Mouse (Mus musculus) limb, embryonic 10.5 days (tissue): ENCODE data around the gene Gdf7. TPM values are rescaled to one million over a fixed set of nuclear protein-coding genes. Genes with fewer than 3 reads are reported as not detected.

Experiments
- DNase-seq: peaks from one replicate; pipeline ENCODE4 v3.0.0-alpha.2; 2017; ENCODE audit warnings: low spot score
- H3K27ac ChIP-seq: fragments of 300-500 bp; sonication (generic); 2 replicates; pipeline ENCODE4 v1.5.1; 2016; ENCODE audit warnings: mild to moderate bottlenecking
- H3K27me3 ChIP-seq: fragments of 300-500 bp; sonication (generic); 2 replicates; pipeline ENCODE4 v1.6.1; 2016; ENCODE audit warnings: low read depth, mild to moderate bottlenecking; ENCODE audit not compliant: poor library complexity, severe bottlenecking
- H3K36me3 ChIP-seq: fragments of 300-500 bp; sonication (generic); 2 replicates; pipeline ENCODE4 v1.6.1; 2016; ENCODE audit warnings: mild to moderate bottlenecking, moderate library complexity
- H3K4me1 ChIP-seq: fragments of 300-500 bp; sonication (generic); 2 replicates; pipeline ENCODE4 v1.6.1; 2016
- H3K4me3 ChIP-seq: fragments of 300-500 bp; sonication (generic); 2 replicates; pipeline ENCODE4 v1.5.1; 2016; ENCODE audit warnings: mild to moderate bottlenecking, moderate library complexity
- H3K9me3 ChIP-seq: fragments of 300-500 bp; sonication (generic); replicated peaks from 2 replicates; pipeline ENCODE4 v1.6.1; 2016; ENCODE audit warnings: mild to moderate bottlenecking
- WGBS: fragments of 180-500 bp; shearing (Covaris S2); methylation state at CpG from one replicate; pipeline ENCODE4 v1.1.7; 2016; 5-methylcytosine and 5-hydroxymethylcytosine counted together
- polyA plus RNA-seq: library from polyadenylated mRNA; unstranded; fragments of >200 nt; fragmentation: Nextera tagmentation; extraction: Ambion mirVana; gene quantifications from 2 replicates; pipeline ENCODE4 v1.2.1, GENCODE M21; 2016

Gene Gdf7
- polyA plus RNA-seq, 1 experiment from 2014 or later, result 0.13 TPM

DNA sequence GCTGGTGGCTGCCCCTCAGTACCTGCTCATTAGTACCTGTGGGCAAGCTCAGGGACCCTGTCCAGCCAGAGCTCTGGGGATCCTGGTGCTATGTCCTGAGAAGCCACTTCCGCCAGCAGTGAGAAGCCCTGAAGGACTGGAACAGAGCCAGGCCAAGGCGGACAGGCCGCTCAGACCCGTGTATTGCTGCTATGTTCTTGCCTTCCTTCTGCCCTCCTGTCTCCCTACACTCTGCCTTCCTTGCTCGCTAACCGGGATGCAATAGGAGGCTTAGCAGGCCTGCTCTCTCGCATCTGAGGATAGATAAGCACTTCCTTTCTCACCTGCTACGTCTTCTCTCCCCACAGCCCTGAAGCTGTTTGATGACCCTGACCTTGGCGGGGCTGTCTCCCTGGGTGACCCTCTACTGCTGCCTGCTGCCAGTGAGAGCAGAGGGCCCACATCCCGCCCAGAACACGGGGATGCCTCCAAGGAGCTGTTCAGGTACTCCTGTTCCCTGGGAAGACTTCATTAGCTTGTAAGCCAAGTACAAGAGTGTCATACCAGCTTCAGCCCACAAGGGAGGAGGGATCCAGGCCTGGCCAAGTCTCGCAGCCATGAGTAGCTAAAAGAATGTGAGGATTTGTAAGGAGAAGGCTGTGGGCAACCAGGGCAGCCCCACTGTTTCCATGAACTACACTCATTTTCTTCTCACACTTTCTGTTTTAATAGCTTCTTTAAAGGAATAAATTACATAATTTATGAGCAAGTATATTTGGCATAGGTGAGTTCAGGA, 35.7 kb upstream of the Gdf7 start:
- DNase-seq, result no peak
- no peak overlapping the region for H3K27ac ChIP-seq
- no peak overlapping the region for H3K4me3 ChIP-seq
- no peaks in the 10 kb centered on the region for H3K27me3 ChIP-seq
- 83% methylated on average over 12 of the region's 12 CpGs for WGBS
- H3K36me3 ChIP-seq, result peaks cover 61% of the 10 kb centered on the region
- H3K4me1 ChIP-seq, result peaks cover 20% of the 10 kb centered on the region
- H3K9me3 ChIP-seq, result no peaks in the 10 kb centered on the region

DNA sequence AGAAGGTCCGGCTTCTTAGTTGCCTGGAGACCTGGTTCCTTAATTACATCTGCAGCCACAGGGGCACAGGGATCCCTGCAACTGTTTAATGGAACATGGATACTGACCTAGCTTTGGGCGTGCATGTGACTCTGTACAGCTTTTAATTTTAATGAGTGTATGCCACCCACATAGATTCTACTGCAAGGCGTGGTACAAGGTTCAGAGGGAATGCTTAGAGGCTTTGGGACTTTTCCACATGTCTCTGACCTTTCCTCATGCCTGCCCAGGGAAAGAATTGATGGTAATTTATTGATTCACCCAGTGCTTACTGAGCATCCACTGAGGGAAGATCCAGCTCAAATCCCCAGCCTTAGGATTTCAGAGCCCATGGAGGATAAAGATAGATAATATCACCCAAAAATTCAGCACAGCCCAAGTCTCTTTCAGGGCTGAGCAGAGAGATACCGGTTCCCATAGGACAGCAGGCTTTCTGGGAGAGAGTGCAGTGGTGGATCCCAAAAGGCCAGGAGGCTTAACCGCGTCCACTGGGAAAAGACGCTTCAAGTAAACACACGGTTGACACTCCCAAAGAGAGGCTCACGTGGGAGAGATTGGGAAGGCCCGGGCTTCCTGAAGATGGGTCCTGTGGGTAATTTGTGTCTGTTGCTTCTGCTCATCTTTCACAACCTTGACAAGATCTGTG, 35.0 kb upstream of the Gdf7 start:
- WGBS, result 86% methylated on average over 10 of the region's 10 CpGs
- peaks cover 24% of the 10 kb centered on the region for H3K4me1 ChIP-seq
- H3K36me3 ChIP-seq, result peaks cover 60% of the 10 kb centered on the region
- H3K27me3 ChIP-seq, result no peaks in the 10 kb centered on the region
- no peak overlapping the region for H3K4me3 ChIP-seq
- no peaks in the 10 kb centered on the region for H3K9me3 ChIP-seq
- H3K27ac ChIP-seq, result no peak overlapping the region
- no peak for DNase-seq

DNA sequence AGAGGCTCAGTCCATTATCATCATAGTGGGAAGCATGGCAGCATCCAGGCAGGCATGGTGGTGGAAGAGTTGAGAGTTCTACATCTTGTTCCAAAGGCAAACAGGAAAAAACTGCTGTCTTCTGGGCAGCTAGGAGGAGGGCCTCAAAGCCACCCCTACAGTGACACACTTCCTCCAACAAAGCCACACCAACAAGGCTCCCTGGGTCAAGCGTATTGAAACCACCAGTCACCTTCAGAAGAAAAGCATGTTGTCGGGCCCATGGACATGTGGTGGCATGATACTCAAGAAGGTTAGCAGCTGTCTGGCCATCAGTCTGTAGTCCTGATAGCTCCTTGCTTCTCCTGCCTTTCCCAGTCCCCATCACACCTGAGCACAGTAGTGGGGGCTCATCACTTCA, 33.7 kb upstream of the Gdf7 start:
- H3K9me3 ChIP-seq, result no peaks in the 10 kb centered on the region
- H3K4me3 ChIP-seq, result no peak overlapping the region
- no peaks in the 10 kb centered on the region for H3K27me3 ChIP-seq
- WGBS, result 95% methylated on average over 2 of the region's 2 CpGs
- no peak for DNase-seq
- peaks cover 62% of the 10 kb centered on the region for H3K36me3 ChIP-seq
- no peak overlapping the region for H3K27ac ChIP-seq
- peaks cover 24% of the 10 kb centered on the region for H3K4me1 ChIP-seq

DNA sequence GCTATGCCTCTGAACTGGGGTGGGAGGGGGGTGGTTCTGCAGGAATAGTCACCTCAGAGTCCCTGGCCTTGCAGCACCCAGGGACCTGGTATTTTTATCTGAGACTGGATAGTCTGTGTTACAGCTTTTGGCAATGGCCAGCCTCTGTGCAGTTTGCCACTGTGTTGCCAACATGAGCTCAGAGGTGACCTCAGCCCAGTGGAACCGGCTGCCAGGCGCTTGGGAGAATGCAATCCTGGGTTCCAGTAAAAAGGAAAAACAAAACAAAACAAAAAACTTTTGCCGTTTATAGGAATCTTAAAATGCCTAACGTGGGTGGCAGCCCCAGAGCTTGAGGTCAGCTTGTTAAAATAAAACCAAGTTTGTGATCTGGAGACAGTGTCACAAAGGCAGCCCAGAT, 32.5 kb upstream of the Gdf7 start:
- peaks cover 63% of the 10 kb centered on the region for H3K36me3 ChIP-seq
- H3K4me3 ChIP-seq, result no peak overlapping the region
- H3K27me3 ChIP-seq, result no peaks in the 10 kb centered on the region
- 96% methylated on average over 4 of the region's 4 CpGs for WGBS
- H3K27ac ChIP-seq, result no peak overlapping the region
- H3K4me1 ChIP-seq, result peaks cover 13% of the 10 kb centered on the region
- H3K9me3 ChIP-seq, result no peaks in the 10 kb centered on the region
- no peak for DNase-seq

DNA sequence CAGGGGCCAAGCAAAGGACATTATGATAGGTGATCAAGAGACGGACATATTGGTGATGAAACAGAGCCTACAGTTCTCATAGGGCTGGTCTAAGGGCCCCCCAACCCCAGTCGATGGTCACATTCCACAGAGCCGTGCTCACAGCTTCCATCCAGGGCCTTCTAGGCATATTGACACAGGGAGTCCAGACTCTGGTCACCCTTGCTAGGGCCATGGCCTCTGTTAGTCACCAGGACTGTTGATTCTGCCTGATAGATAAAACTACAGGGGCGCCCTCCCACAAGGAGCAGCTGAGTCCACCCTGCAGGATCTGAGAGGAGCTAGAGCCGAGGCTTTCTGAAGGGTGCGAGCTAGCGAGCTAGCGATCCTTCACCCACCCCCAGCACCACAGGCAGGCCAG, 31.9 kb upstream of the Gdf7 start:
- Histone ChIP-seq H3K27me3 (no peaks in the 10 kb centered on the region), H3K36me3 (peaks cover 64% of the 10 kb centered on the region), H3K27ac (no peak overlapping the region), H3K4me3 (no peak overlapping the region), H3K4me1 (0 out of 2 replicates have a peak, but pooled peaks cover 6% of the 10 kb centered on the region), H3K9me3 (no peaks in the 10 kb centered on the region)
- DNase-seq, result no peak
- whole genome bisulfite sequencing, result 90% methylated on average over 8 of the region's 8 CpGs

DNA sequence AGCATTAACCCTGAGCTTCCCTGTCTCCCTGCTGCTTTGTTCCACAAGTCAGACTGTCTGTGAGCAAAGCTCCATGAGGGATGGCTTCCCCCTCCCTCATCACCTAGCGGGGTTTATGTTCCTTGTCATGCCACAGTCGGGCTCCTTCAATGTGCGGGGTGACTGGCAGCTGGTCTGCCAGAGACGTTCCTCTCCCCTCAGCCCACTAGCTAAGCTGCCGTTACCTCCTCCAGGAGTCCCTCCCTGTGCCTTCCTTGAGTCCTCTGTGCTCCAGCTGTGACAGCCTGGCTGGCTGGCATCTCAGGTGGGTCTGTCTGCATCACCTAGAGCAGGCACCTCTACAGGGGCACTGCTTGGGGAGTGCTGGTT, 30.4 kb upstream of the Gdf7 start:
- H3K27ac ChIP-seq, result 0 out of 2 replicates have a peak overlapping the region, but pooled peaks have one; percentile 14
- peaks cover 55% of the 10 kb centered on the region for H3K36me3 ChIP-seq
- WGBS, result 73% methylated on average over 5 of the region's 5 CpGs
- no peaks in the 10 kb centered on the region for H3K9me3 ChIP-seq
- no peaks in the 10 kb centered on the region for H3K27me3 ChIP-seq
- peaks cover 7% of the 10 kb centered on the region; the same call in 1 of the 2 replicates for H3K4me1 ChIP-seq
- no peak for DNase-seq
- no peak overlapping the region for H3K4me3 ChIP-seq

DNA sequence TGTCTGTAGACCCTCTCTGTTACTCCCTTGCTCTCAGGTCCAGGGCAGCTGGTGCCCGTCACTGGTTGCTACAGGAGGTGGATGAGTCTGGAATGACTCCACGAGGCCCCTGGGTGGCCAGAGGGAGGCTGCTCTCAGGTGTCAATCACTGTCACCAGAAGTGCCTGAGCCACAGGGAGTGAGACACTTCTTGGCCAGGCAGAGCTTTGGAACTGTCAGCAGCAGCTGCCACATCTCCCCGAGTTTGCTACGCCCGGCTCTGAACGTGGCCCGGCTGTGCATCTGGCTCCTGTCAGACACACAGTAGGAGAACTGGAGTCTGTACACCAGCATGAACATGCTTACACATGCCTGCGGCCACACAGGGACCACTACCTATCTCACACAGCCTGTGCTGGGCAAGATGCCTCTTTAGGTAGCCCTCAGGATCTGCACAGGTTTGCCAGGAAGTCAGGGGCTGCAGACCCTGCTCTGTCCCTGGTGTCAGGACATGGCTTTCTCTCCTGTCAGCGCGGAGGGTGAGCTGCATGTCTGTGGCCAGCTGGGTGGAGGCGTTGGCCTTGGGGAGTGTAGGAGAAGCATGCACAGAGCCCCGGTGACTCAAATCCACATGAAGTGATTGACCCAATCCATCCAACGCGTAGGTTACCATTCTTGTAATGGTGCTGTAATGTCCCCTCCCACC, 29.9 kb upstream of the Gdf7 start:
- Histone ChIP-seq H3K27me3 (no peaks in the 10 kb centered on the region), H3K27ac (0 out of 2 replicates have a peak overlapping the region, but pooled peaks have one; percentile 14), H3K4me3 (no peak overlapping the region), H3K4me1 (peaks cover 10% of the 10 kb centered on the region; the same call in 1 of the 2 replicates), H3K9me3 (no peaks in the 10 kb centered on the region), H3K36me3 (peaks cover 50% of the 10 kb centered on the region)
- DNase-seq, result no peak
- 78% methylated on average over 14 of the region's 14 CpGs for WGBS

DNA sequence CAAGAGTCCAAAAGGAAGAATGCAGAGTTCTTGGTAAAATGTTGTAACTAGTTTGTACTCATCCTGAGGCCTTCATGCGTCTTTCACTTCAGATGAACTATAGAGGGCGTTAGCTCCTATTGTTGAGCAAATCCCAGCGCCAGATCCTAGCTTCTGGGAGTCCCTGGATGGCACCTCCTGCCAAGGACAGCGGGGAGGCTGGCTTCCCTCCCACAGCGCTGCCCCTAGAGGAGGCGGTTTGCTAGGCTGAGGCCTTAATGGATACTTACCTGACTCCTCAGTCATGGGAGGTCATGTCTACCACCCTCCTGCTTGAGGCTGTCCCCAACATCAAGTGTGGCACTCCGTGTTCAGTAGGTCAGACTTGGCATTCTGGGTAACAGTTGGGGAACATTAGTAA, 27.5 kb upstream of the Gdf7 start:
- Histone ChIP-seq H3K4me3 (no peak overlapping the region), H3K27me3 (no peaks in the 10 kb centered on the region), H3K27ac (no peak overlapping the region), H3K4me1 (peaks cover 10% of the 10 kb centered on the region; the same call in 1 of the 2 replicates), H3K9me3 (no peaks in the 10 kb centered on the region), H3K36me3 (peaks cover 49% of the 10 kb centered on the region)
- DNase-seq, result no peak
- 92% methylated on average over 7 of the region's 7 CpGs for WGBS

DNA sequence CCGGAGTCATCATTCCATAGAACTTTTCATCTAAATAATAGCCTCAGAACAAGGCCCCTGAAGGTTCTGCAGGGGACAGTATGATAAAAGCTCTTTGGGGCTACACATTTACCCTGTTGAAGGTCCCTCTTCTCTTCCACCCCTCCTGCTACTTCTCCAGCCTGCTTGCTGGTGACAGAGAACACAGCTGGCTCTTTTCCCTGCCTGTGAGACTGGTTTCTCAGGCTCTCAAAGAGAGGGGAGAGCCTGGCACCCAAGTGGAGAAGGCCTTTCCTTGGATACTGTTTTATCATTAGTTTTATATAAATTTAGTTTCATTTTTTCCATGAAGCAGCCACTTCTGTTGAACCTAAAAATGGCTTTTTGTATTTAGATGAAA, 25.9 kb upstream of the Gdf7 start:
- no peaks in the 10 kb centered on the region for H3K27me3 ChIP-seq
- H3K27ac ChIP-seq, result peak overlapping the region; percentile 83
- 97% methylated on average over 1 of the region's 1 CpGs for WGBS
- H3K36me3 ChIP-seq, result peaks cover 60% of the 10 kb centered on the region
- DNase-seq, result no peak
- H3K4me3 ChIP-seq, result no peak overlapping the region
- H3K9me3 ChIP-seq, result no peaks in the 10 kb centered on the region
- H3K4me1 ChIP-seq, result peaks cover 10% of the 10 kb centered on the region; the same call in 1 of the 2 replicates

DNA sequence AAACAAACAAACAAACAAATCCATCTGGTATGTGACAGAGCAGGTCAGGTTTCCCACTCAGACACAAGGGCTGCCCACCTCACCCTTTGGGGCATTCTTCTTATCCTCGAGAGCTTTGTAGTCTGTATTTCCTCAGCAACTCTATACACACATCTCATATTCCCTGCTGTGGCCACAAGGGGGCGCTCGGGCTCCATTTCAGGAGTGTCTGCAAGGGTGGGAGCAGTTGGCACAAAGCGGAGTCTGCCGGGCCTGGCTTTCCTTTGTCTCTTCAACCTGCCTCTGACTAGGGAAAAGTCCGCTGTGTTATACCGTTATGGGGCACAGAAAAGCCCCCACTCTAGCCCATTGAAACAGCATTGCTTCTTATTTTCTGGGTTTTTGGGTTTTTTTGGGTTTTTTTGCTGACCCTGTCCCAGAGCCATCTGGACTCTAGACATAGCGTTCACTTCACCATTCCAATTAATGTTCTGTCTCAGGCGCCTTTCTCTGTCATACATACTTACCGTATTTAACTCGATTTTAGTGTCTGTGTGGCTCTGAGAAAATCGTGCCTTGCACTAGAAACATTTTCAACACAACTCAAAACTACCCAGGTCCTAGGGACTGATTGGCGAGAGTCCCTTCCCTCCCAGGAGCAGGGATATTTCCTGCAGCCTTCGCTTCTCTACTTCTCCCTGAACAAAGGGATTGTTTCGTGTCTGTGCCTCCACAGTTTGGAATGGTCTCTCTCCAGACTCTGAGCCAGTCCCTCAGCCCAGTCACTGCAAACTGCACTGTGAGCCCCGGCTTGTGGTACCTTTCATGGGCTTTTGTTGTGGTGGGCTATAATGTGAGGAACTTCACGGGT, 25.3 kb upstream of the Gdf7 start:
- H3K27ac ChIP-seq, result peak overlapping the region; percentile 83
- DNase-seq, result peak; percentile 99
- H3K27me3 ChIP-seq, result no peaks in the 10 kb centered on the region
- no peak overlapping the region for H3K4me3 ChIP-seq
- WGBS, result 46% methylated on average over 17 of the region's 17 CpGs
- H3K4me1 ChIP-seq, result peaks cover 7% of the 10 kb centered on the region; the same call in 1 of the 2 replicates
- peaks cover 61% of the 10 kb centered on the region for H3K36me3 ChIP-seq
- no peaks in the 10 kb centered on the region for H3K9me3 ChIP-seq

DNA sequence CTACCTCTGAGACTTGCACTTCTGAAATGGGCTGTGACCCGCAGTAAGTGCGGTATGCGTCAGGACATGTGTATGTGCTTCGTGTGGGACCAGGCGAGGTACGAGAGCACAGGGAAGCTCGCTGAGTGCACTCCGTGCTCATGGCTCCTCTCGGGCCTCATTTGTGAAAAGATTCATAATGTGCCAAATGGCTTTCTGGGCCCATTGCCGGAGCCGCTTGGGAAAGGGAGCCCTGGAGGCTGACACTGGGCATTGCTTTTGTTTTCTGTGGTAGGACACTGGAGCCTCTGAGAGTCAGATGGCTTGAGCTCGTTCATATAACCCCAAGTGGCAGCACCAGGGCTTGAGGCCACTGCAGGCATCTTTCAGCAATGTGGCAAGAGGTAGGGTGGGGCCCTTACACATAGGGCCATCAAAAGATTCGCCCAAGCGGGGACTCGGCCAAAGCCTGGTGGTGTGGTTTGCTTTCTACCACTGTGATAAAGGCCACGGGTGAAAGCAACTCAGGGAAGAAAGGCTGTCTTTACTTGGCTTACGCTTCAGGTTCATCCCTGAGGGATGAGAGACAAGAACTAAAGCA, 24.3 kb upstream of the Gdf7 start:
- WGBS, result 93% methylated on average over 17 of the region's 17 CpGs
- Histone ChIP-seq H3K27me3 (no peaks in the 10 kb centered on the region), H3K27ac (no peak overlapping the region), H3K4me3 (no peak overlapping the region), H3K4me1 (peaks cover 7% of the 10 kb centered on the region; the same call in 1 of the 2 replicates), H3K9me3 (no peaks in the 10 kb centered on the region), H3K36me3 (peaks cover 64% of the 10 kb centered on the region)
- no peak for DNase-seq
